Mouse (Mus musculus): Measurements from ENCODE around the gene Gtpbp1.

GRCm38 (mm10) chr15:79760956-79761355 is 70.3 kb downstream of the Gtpbp1 start:
- TF ChIP-seq CTCF (conservative IDR thresholded peaks at IDR 0.05 in 1 of 2, IDR thresholded peaks at IDR 0.05 in 1 of 2; ENCODE audit: low read depth in 2 of 2, low read length in 2 of 2) (no peak), POLR2AphosphoS2 (IDR thresholded peaks at IDR 0.05; ENCODE audit: low read depth, low read length) (no peak), ZNF384 (IDR thresholded peaks at IDR 0.05; ENCODE audit: low read depth, low read length) (no peak)

All from CH12.LX (cell line).